Mouse (Mus musculus): ENCODE measurements around the gene Rab11a. TPM values are rescaled to one million over a fixed set of nuclear protein-coding genes. Genes with fewer than 3 reads are reported as not detected.
"Not testable (repeated sequence)": the region's sequence is repeated elsewhere in the genome, so short reads cannot be mapped to it uniquely, and the experiment has no call there.

The Rab11a gene
- polyA plus RNA-seq, 1 experiment from 2014 or later, result 1,132 TPM

DNA sequence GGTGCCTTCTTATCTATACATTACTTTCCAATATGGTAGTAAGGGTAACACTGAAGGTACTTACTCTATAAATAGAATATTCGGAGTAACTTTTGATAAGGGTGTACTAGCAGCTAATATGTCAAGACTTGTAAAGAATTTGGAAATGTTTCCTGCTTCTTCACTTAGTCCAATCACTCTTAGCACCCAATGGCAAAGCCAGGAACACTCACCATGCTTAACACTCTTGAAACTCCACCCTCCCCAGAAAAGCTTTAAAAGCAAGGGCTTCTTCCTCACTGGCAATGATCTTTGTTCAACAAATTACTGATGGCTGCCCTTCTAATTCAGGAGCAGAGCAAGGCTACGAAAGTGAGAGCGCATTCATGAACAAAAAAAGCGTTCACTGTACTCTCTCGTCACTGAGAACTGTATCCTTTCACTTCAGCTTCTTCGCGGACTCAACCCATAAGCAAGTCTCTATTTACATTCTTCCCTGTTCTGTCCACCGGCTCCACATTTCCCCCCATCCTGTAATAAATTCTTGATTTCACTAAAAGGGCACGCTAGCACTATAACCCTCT, 1.4 kb downstream of the Rab11a start:
- no peak for DNase-seq (ENCODE audit: low spot score)

DNA sequence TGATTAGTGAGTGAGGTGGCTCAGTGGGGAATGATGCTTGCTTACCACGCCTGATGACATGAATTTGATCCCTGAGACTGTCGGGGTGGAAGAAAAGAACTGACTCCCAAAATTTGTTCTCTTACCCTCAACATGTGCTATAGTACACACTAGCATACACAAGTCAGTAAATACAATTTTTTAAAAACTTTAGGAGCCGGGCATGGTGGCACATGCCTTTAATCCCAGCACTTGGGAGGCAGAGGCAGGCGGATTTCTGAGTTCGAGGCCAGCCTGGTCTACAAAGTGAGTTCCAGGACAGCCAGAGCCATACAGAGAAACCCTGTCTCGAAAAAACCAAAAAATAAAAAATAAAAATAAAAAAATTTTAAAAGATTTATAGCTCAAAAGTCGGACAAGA, 2.6 kb downstream of the Rab11a start:
- DNase-seq (ENCODE audit: low spot score); H3K9me3 ChIP-seq (replicated peaks; ENCODE audit: low read length); H3K27ac ChIP-seq; H3K4me1 ChIP-seq (replicated peaks; ENCODE audit: insufficient read depth, low read length); H3K9ac ChIP-seq (ENCODE audit: low read depth, low read length); H3K4me3 ChIP-seq (replicated peaks; ENCODE audit: low read depth, low read length); H3K36me3 ChIP-seq (ENCODE audit: insufficient read depth, low read length); ATAC-seq (replicated peaks; ENCODE audit: low FRiP score, low read depth); H3K27me3 ChIP-seq (ENCODE audit: insufficient read depth, low read length): not testable (repeated sequence)
- WGBS, result 89% methylated on average over 6 of the region's 7 CpGs
- peak overlapping the region; percentile 22; the same call in 1 of the 2 replicates for H3K4me2 ChIP-seq (ENCODE audit: low read length)

More for the DNA sequence above, 1.4 kb downstream of the Rab11a start:
- Histone ChIP-seq H3K36me3 (ENCODE audit: insufficient read depth, low read length) (no peaks in the 10 kb centered on the region), H3K9ac (ENCODE audit: low read depth, low read length) (peak overlapping the region; percentile 89), H3K27ac (peak overlapping the region; percentile 94), H3K4me1 (replicated peaks; ENCODE audit: insufficient read depth, low read length) (no peaks in the 10 kb centered on the region), H3K9me3 (replicated peaks; ENCODE audit: low read length) (no peaks in the 10 kb centered on the region), H3K4me2 (ENCODE audit: low read length) (peak overlapping the region; percentile 68), H3K4me3 (replicated peaks; ENCODE audit: low read depth, low read length) (peak overlapping the region; percentile 90), H3K27me3 (ENCODE audit: insufficient read depth, low read length) (no peaks in the 10 kb centered on the region)
- no peak for TF ChIP-seq CTCF (IDR thresholded peaks at IDR 0.05; ENCODE audit: low read depth)
- 8% methylated on average over 9 of the region's 9 CpGs for WGBS
- ATAC-seq (replicated peaks; ENCODE audit: low FRiP score, low read depth), result no peak

- peak overlapping the region; percentile 31; the same call in 1 of the 2 replicates for H3K4me2 ChIP-seq (ENCODE audit: low read length)
- WGBS, result 56% methylated on average over 6 of the region's 6 CpGs
Observed at GRCm38 (mm10) chr9:64734166-64734565, 3.4 kb downstream of the Rab11a start.

GRCm38 (mm10) chr9:64731029-64731560, 6.5 kb downstream of the Rab11a start:
- peaks cover 14% of the 10 kb centered on the region; the same call in 1 of the 2 replicates for H3K36me3 ChIP-seq (ENCODE audit: insufficient read depth, low read length)
- no peaks in the 10 kb centered on the region for H3K9me3 ChIP-seq (replicated peaks; ENCODE audit: low read length)
- WGBS, result 84% methylated on average over 3 of the region's 3 CpGs
- DNase-seq (ENCODE audit: low spot score) (no peak), ATAC-seq (replicated peaks; ENCODE audit: low FRiP score, low read depth) (no peak)
- no peak for TF ChIP-seq CTCF (IDR thresholded peaks at IDR 0.05; ENCODE audit: low read depth)
- no peaks in the 10 kb centered on the region for H3K4me1 ChIP-seq (replicated peaks; ENCODE audit: insufficient read depth, low read length)
- no peak overlapping the region for H3K4me2 ChIP-seq (ENCODE audit: low read length)
- no peak overlapping the region for H3K27ac ChIP-seq
- H3K9ac ChIP-seq (ENCODE audit: low read depth, low read length), result no peak overlapping the region
- no peak overlapping the region for H3K4me3 ChIP-seq (replicated peaks; ENCODE audit: low read depth, low read length)
- no peaks in the 10 kb centered on the region for H3K27me3 ChIP-seq (ENCODE audit: insufficient read depth, low read length)

More at GRCm38 (mm10) chr9:64734166-64734565, 3.4 kb downstream of the Rab11a start:
- Histone ChIP-seq H3K9ac (ENCODE audit: low read depth, low read length) (no peak overlapping the region), H3K4me1 (replicated peaks; ENCODE audit: insufficient read depth, low read length) (no peaks in the 10 kb centered on the region), H3K27me3 (ENCODE audit: insufficient read depth, low read length) (no peaks in the 10 kb centered on the region), H3K36me3 (ENCODE audit: insufficient read depth, low read length) (no peaks in the 10 kb centered on the region), H3K9me3 (replicated peaks; ENCODE audit: low read length) (no peaks in the 10 kb centered on the region), H3K4me3 (replicated peaks; ENCODE audit: low read depth, low read length) (no peak overlapping the region; the same call in 1 of the 2 replicates), H3K27ac (0 out of 2 replicates have a peak overlapping the region, but pooled peaks have one; percentile 36)
- DNase-seq (ENCODE audit: low spot score) (peak; percentile 24), ATAC-seq (replicated peaks; ENCODE audit: low FRiP score, low read depth) (no peak)
- no peak for TF ChIP-seq CTCF (IDR thresholded peaks at IDR 0.05; ENCODE audit: low read depth)

DNA sequence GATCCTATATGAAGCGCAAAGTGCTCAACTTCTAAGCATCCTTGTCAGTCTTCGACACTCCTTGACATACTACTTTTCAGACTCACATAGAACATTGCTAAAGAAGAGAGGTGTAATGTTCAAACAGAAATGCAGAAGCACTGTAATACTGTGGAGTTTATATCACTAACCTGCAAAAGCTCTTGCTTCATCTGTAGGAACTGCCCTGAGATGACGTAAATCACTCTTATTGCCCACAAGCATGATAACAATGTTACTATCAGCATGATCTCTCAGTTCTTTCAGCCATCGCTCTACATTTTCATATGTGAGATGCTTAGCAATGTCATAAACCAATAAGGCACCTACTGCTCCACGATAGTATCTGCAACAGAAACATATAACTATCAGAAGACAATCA, 11.1 kb downstream of the Rab11a start:
- Histone ChIP-seq H3K9me3 (replicated peaks; ENCODE audit: low read length) (no peaks in the 10 kb centered on the region), H3K4me3 (replicated peaks; ENCODE audit: low read depth, low read length) (no peak overlapping the region), H3K4me1 (replicated peaks; ENCODE audit: insufficient read depth, low read length) (no peaks in the 10 kb centered on the region), H3K9ac (ENCODE audit: low read depth, low read length) (no peak overlapping the region), H3K27me3 (ENCODE audit: insufficient read depth, low read length) (no peaks in the 10 kb centered on the region), H3K27ac (no peak overlapping the region), H3K4me2 (ENCODE audit: low read length) (no peak overlapping the region), H3K36me3 (ENCODE audit: insufficient read depth, low read length) (peaks cover 19% of the 10 kb centered on the region; the same call in 1 of the 2 replicates)
- ATAC-seq (replicated peaks; ENCODE audit: low FRiP score, low read depth) (no peak), DNase-seq (ENCODE audit: low spot score) (no peak)
- 92% methylated on average over 5 of the region's 5 CpGs for WGBS
- no peak for TF ChIP-seq CTCF (IDR thresholded peaks at IDR 0.05; ENCODE audit: low read depth)

DNA sequence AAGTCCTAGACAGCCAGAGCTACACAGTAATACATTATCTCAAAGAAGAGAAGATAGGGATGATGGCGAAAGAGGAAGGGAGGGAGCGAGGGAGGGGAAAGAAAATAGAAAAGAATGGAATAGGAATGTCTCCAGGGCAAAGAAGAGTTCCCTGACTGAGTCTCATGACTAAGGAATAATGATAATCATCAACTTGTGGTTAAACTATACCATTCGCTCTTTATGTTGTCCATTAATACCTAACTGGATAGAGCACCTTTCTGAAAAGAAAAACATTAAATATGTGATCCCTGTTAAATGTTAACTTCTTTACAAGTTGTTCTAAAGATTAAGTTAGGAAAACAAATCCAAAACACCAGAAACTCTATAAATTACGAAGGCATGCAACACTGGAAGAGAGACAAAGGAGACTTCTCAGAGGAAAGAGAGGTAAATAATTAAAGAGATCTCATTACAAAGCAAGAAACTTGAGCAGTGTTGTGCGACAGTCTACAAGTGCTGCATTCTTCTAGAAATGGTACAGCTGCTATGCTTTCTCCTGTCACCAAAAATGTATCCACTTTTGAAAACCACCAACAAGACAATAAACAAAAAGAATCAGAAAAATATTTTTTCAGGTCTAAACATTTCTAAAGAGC, 17.9 kb downstream of the Rab11a start:
- no peak for TF ChIP-seq CTCF (IDR thresholded peaks at IDR 0.05; ENCODE audit: low read depth)

DNA sequence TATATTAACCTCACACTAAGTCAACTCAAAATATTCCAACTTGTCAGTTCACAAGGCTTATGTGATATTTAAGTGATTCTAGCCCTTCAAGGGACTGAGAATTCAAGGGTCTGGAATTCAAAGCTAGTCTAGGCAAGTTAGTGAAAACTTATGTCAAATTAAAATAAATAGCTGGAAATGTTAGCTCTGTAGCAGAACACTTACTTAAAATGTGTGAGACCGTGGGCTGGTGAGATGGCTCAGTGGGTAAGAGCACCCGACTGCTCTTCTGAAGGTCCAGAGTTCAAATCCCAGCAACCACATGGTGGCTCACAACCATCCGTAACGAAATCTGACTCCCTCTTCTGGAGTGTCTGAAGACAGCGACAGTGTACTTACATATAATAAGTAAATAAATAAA, 27.3 kb downstream of the Rab11a start:
- 88% methylated on average over 3 of the region's 5 CpGs for WGBS
- H3K4me2 ChIP-seq (ENCODE audit: low read length); H3K27ac ChIP-seq; H3K4me1 ChIP-seq (replicated peaks; ENCODE audit: insufficient read depth, low read length); ATAC-seq (replicated peaks; ENCODE audit: low FRiP score, low read depth); H3K9me3 ChIP-seq (replicated peaks; ENCODE audit: low read length); H3K27me3 ChIP-seq (ENCODE audit: insufficient read depth, low read length); DNase-seq (ENCODE audit: low spot score); H3K9ac ChIP-seq (ENCODE audit: low read depth, low read length); H3K4me3 ChIP-seq (replicated peaks; ENCODE audit: low read depth, low read length): not testable (repeated sequence)
- peaks cover 12% of the 10 kb centered on the region for H3K36me3 ChIP-seq (ENCODE audit: insufficient read depth, low read length)

More for the DNA sequence above, 17.9 kb downstream of the Rab11a start:
- WGBS, result 43% methylated on average over 5 of the region's 5 CpGs
- H3K4me1 ChIP-seq (replicated peaks; ENCODE audit: insufficient read depth, low read length), result no peaks in the 10 kb centered on the region
- peaks cover 4% of the 10 kb centered on the region; the same call in 1 of the 2 replicates for H3K36me3 ChIP-seq (ENCODE audit: insufficient read depth, low read length)
- no peak overlapping the region for H3K4me3 ChIP-seq (replicated peaks; ENCODE audit: low read depth, low read length)
- no peaks in the 10 kb centered on the region for H3K9me3 ChIP-seq (replicated peaks; ENCODE audit: low read length)
- no peak overlapping the region for H3K9ac ChIP-seq (ENCODE audit: low read depth, low read length)
- peak overlapping the region; percentile 39 for H3K27ac ChIP-seq
- no peaks in the 10 kb centered on the region for H3K27me3 ChIP-seq (ENCODE audit: insufficient read depth, low read length)
- no peak overlapping the region; the same call in 1 of the 2 replicates for H3K4me2 ChIP-seq (ENCODE audit: low read length)
- ATAC-seq (replicated peaks; ENCODE audit: low FRiP score, low read depth), result peak; percentile 78; the same call in 1 of the 2 replicates
- DNase-seq (ENCODE audit: low spot score), result peak; percentile 69
